Mouse (Mus musculus): ENCODE results near the gene Ralgapa2.

DNA sequence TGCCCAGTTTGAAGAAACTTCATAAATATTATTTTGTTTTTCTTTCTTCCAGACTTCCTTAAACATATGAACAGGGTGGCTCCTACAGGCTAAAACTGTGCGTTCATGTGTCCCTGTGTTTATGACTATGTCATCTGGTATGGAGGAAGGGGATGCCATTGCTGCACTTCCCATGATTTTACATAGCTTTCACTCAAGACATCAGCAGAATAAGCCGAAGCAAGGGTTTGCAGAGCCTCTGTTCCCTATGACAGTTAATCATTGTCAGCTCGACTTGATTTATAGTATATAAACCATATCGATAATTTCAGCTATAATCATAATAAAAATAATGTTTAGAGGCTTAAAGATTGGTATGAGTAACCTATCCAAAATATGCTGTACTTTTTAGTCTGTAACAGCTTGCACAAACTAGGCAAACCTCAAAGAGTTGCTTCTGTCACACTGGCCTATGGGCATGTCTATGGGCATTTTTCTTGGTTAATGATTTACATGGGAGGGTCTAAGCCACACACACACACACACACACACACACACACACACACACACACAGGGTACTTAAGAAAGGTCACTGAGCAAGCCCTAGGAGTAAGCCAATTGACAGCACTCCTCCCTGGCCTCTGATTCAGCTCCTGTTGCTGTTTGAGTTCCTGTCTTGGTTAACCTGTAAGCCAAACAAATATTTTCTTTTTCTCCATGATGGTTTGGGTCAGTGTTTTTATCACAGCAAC lies 12.7 kb upstream of the Ralgapa2 start:
- TF ChIP-seq CTCF (IDR thresholded peaks at IDR 0.05; ENCODE audit: borderline replicate concordance, control insufficient read depth, extremely low read depth, insufficient read depth, low read length, poor library complexity) (no peak), POLR2A (IDR thresholded peaks at IDR 0.05; ENCODE audit: control insufficient read depth, extremely low read depth, insufficient read depth, low read length, poor library complexity) (no peak)
